ENCODE assay signal across 8 mouse cellular contexts in the genomic region with DNA sequence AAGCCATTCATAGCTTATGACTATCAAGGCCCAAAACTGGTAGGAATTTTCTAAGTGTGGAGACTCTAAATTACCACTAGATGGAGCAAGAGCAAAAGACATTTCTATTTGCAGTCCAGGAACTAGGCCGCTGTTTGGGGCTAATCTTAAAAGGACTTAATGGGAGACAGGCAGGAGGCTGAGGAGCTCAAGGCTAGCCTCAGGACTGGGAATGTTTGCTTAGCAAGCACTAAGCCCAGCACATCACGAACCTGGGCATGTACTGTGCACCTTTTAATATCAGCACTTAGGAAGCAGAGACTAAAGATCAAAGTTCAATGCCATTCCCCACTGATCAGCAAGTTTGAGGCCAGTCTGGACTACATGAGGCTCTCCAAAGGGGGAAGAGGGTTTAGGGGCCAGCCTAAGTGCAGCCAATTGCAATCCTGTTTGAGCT. TPM values are rescaled to one million over a fixed set of nuclear protein-coding genes. Genes with fewer than 3 reads are reported as not detected.
A peak's percentile ranks its signal among the peaks of the same experiment; 100 is the strongest.
DNase-seq lines count a peak whose midpoint lies in the region; ATAC-seq and TF ChIP-seq lines count a peak whose summit lies in the region.

No protein-coding gene starts in this region.

- no peak overlapping the region; the same call in 1 of the 2 replicates for H3K27ac ChIP-seq in heart, adult 2 months
- no peak overlapping the region for H3K27ac ChIP-seq in heart, embryonic 10.5 days
- no peak overlapping the region for H3K27ac ChIP-seq in forebrain, embryonic 14.5 days (ENCODE audit: low read depth, low read length)
- no peak overlapping the region for H3K27ac ChIP-seq in kidney, postnatal 0 days
- H3K27ac ChIP-seq in stomach, postnatal 0 days (replicated peaks) = no peak overlapping the region

- no peak for TF ChIP-seq POLR2A in heart, adult 2 months (IDR thresholded peaks at IDR 0.05; ENCODE audit: insufficient read depth, low read depth, low read length)

- H3K79me2 ChIP-seq in heart, adult 2 months (replicated peaks; ENCODE audit: control insufficient read depth, insufficient read depth, low read length) = no peaks in the 10 kb centered on the region

- H3K4me2 ChIP-seq in forebrain, embryonic 14.5 days (ENCODE audit: low read length) = no peak overlapping the region
- no peak overlapping the region for H3K4me2 ChIP-seq in kidney, postnatal 0 days (ENCODE audit: low read length)
- no peak overlapping the region for H3K4me2 ChIP-seq in stomach, postnatal 0 days (replicated peaks; ENCODE audit: low read depth)

- peak; percentile 97 for TF ChIP-seq CTCF in heart, adult 2 months (IDR thresholded peaks at IDR 0.05)
- peak; percentile 86 for TF ChIP-seq CTCF in kidney, postnatal 0 days (IDR thresholded peaks at IDR 0.05; ENCODE audit: low read depth)
- peak; percentile 89 for TF ChIP-seq CTCF in stomach, postnatal 0 days (IDR thresholded peaks at IDR 0.05; ENCODE audit: low read depth)

- peak; percentile 45 for ATAC-seq in forebrain, embryonic 14.5 days
- ATAC-seq in kidney, postnatal 0 days (replicated peaks; ENCODE audit: low FRiP score, low read depth) = peak; percentile 78
- peak; percentile 72 for ATAC-seq in stomach, postnatal 0 days (ENCODE audit: low FRiP score, low TSS enrichment)

- no peak overlapping the region for H3K4me3 ChIP-seq in heart, adult 2 months
- H3K4me3 ChIP-seq in heart, embryonic 10.5 days = no peak overlapping the region
- no peak overlapping the region for H3K4me3 ChIP-seq in forebrain, embryonic 14.5 days (ENCODE audit: low read depth, low read length)
- no peak overlapping the region for H3K4me3 ChIP-seq in kidney, postnatal 0 days (replicated peaks; ENCODE audit: low read depth, low read length)
- H3K4me3 ChIP-seq in megakaryocyte, embryonic 14.5 days (replicated peaks) = peak overlapping the region; percentile 29
- H3K4me3 ChIP-seq in stomach, postnatal 0 days (ENCODE audit: low read depth, low read length) = no peak overlapping the region

- peaks cover 3% of the 10 kb centered on the region for H3K4me1 ChIP-seq in heart, adult 2 months (ENCODE audit: control insufficient read depth, insufficient read depth, low read length)
- H3K4me1 ChIP-seq in heart, embryonic 10.5 days = peaks cover 3% of the 10 kb centered on the region; the same call in 1 of the 2 replicates
- H3K4me1 ChIP-seq in forebrain, embryonic 14.5 days (ENCODE audit: control insufficient read depth, insufficient read depth, low read length) = 0 out of 2 replicates have a peak, but pooled peaks cover 2% of the 10 kb centered on the region
- no peaks in the 10 kb centered on the region for H3K4me1 ChIP-seq in kidney, postnatal 0 days (replicated peaks; ENCODE audit: insufficient read depth, low read length)
- H3K4me1 ChIP-seq in megakaryocyte, embryonic 14.5 days = peaks cover 21% of the 10 kb centered on the region
- no peaks in the 10 kb centered on the region for H3K4me1 ChIP-seq in stomach, postnatal 0 days (replicated peaks; ENCODE audit: control insufficient read depth, insufficient read depth)

- intact Hi-C loops in heart, adult 2 months (cut with DNase I) = loop anchor here (1.0 to 10.0 kb wide), 3 partner anchors 105 to 542 kb away; a partner anchor contains a TSS

- DNase-seq in heart, adult 2 months = peak in 1 of 2 experiments; percentile 15
- no peak for DNase-seq in heart, embryonic 10.5 days (ENCODE audit: low spot score)
- DNase-seq in MN1 (ENCODE audit: low spot score) = peak; percentile 85
- peak; percentile 90 for DNase-seq in forebrain, embryonic 14.5 days (ENCODE audit: low spot score)
- DNase-seq in kidney, postnatal 0 days (ENCODE audit: low spot score) = peak; percentile 95
- peak; percentile 35 for DNase-seq in stomach, postnatal 0 days (ENCODE audit: low spot score)
- DNase-seq in frontal cortex, postnatal 25 days (ENCODE audit: low spot score in 2 of 2) = no peak

- H3K9ac ChIP-seq in heart, adult 2 months (ENCODE audit: low read depth, low read length) = peak overlapping the region; percentile 18; the same call in 1 of the 2 replicates
- H3K9ac ChIP-seq in forebrain, embryonic 14.5 days (ENCODE audit: low read length) = no peak overlapping the region
- no peak overlapping the region for H3K9ac ChIP-seq in kidney, postnatal 0 days (ENCODE audit: low read depth, low read length)
- H3K9ac ChIP-seq in stomach, postnatal 0 days (ENCODE audit: low read length) = no peak overlapping the region

- H3K27me3 ChIP-seq in heart, adult 2 months (ENCODE audit: control insufficient read depth, insufficient read depth, low read length) = no peaks in the 10 kb centered on the region
- H3K27me3 ChIP-seq in heart, embryonic 10.5 days (ENCODE audit: insufficient read depth, poor library complexity, severe bottlenecking) = peaks cover 8% of the 10 kb centered on the region; the same call in 1 of the 2 replicates
- no peaks in the 10 kb centered on the region for H3K27me3 ChIP-seq in forebrain, embryonic 14.5 days (replicated peaks; ENCODE audit: control insufficient read depth, insufficient read depth, low read length)
- H3K27me3 ChIP-seq in kidney, postnatal 0 days (ENCODE audit: insufficient read depth, low read length) = no peaks in the 10 kb centered on the region
- no peaks in the 10 kb centered on the region for H3K27me3 ChIP-seq in megakaryocyte, embryonic 14.5 days (replicated peaks)
- no peaks in the 10 kb centered on the region for H3K27me3 ChIP-seq in stomach, postnatal 0 days (ENCODE audit: control insufficient read depth, insufficient read depth, low read length)

- no peak for TF ChIP-seq EP300 in heart, adult 2 months (IDR thresholded peaks at IDR 0.05; ENCODE audit: insufficient read depth, low read depth, low read length)
- no peak for TF ChIP-seq EP300 in stomach, postnatal 0 days (optimal IDR thresholded peaks at IDR 0.05)

- no peaks in the 10 kb centered on the region for H3K36me3 ChIP-seq in heart, adult 2 months (ENCODE audit: control insufficient read depth, insufficient read depth, low read length)
- H3K36me3 ChIP-seq in heart, embryonic 10.5 days = no peaks in the 10 kb centered on the region
- H3K36me3 ChIP-seq in forebrain, embryonic 14.5 days (ENCODE audit: control insufficient read depth, insufficient read depth, low read length) = no peaks in the 10 kb centered on the region
- no peaks in the 10 kb centered on the region for H3K36me3 ChIP-seq in kidney, postnatal 0 days (ENCODE audit: insufficient read depth, low read length)
- no peaks in the 10 kb centered on the region for H3K36me3 ChIP-seq in megakaryocyte, embryonic 14.5 days (replicated peaks; ENCODE audit: low read length)
- H3K36me3 ChIP-seq in stomach, postnatal 0 days (ENCODE audit: control insufficient read depth, insufficient read depth, low read length) = no peaks in the 10 kb centered on the region

- no peaks in the 10 kb centered on the region for H3K9me3 ChIP-seq in heart, embryonic 10.5 days
- H3K9me3 ChIP-seq in forebrain, embryonic 14.5 days (replicated peaks; ENCODE audit: control insufficient read depth, low read length) = no peaks in the 10 kb centered on the region
- no peaks in the 10 kb centered on the region for H3K9me3 ChIP-seq in kidney, postnatal 0 days (replicated peaks; ENCODE audit: low read length)
- H3K9me3 ChIP-seq in megakaryocyte, embryonic 14.5 days = no peaks in the 10 kb centered on the region
- no peaks in the 10 kb centered on the region for H3K9me3 ChIP-seq in stomach, postnatal 0 days (ENCODE audit: control insufficient read depth, low read length)

- WGBS in heart, adult 2 months = 0% methylated on average over 2 of the region's 2 CpGs
- WGBS in heart, embryonic 10.5 days = 1% methylated on average over 2 of the region's 2 CpGs
- WGBS in forebrain, embryonic 14.5 days = 1% methylated on average over 2 of the region's 2 CpGs
- WGBS in kidney, postnatal 0 days = 3% methylated on average over 2 of the region's 2 CpGs
- 0% methylated on average over 2 of the region's 2 CpGs for WGBS in stomach, postnatal 0 days

RNA-seq across cellular contexts. Expression of a gene that starts 7.3 kb away (rescaled TPM):
- total RNA-seq in heart, adult 2 months (2021) = not detected
- polyA plus RNA-seq in heart, adult 2 months (2012; rRNA removed) = not detected in 2 replicates
- polyA plus RNA-seq in heart, embryonic 10.5 days (2016; fragmentation: Nextera tagmentation; extraction: Ambion mirVana) = 0.07 TPM in 1 of 2 replicates, not detected in the other
- 0.17 and 0.25 TPM in 2 replicates for polyA plus RNA-seq in forebrain, embryonic 14.5 days (2014; fragmentation: Nextera tagmentation; extraction: Ambion mirVana)
- polyA plus RNA-seq in kidney, postnatal 0 days (2015; fragmentation: Nextera tagmentation; extraction: Ambion mirVana) = not detected in 2 replicates
- polyA plus RNA-seq in megakaryocyte, embryonic 14.5 days (2012; ENCODE audit: insufficient read depth, low replicate concordance) = not detected in 2 replicates
- not detected in 2 replicates for polyA plus RNA-seq in stomach, postnatal 0 days (2015; fragmentation: Nextera tagmentation; extraction: Ambion mirVana)

RNA-seq across cellular contexts. Expression of a gene that starts 9.4 kb away (rescaled TPM):
- total RNA-seq in heart, adult 2 months (2021) = 10 to 100 TPM; 13.2 to 13.4 TPM
- 7.3 and 10.0 TPM in 2 replicates for polyA plus RNA-seq in heart, adult 2 months (2012; rRNA removed)
- 24.9 and 25.6 TPM in 2 replicates for polyA plus RNA-seq in heart, embryonic 10.5 days (2016; fragmentation: Nextera tagmentation; extraction: Ambion mirVana)
- 35.4 and 40.8 TPM in 2 replicates for polyA plus RNA-seq in forebrain, embryonic 14.5 days (2014; fragmentation: Nextera tagmentation; extraction: Ambion mirVana)
- polyA plus RNA-seq in kidney, postnatal 0 days (2015; fragmentation: Nextera tagmentation; extraction: Ambion mirVana) = 28.7 and 30.8 TPM in 2 replicates
- polyA plus RNA-seq in megakaryocyte, embryonic 14.5 days (2012; ENCODE audit: insufficient read depth, low replicate concordance) = 0.15 and 0.45 TPM in 2 replicates
- 11.2 and 12.0 TPM in 2 replicates for polyA plus RNA-seq in stomach, postnatal 0 days (2015; fragmentation: Nextera tagmentation; extraction: Ambion mirVana)

RNA-seq across cellular contexts. Expression of a gene that starts 44.6 kb away (rescaled TPM):
- 10 to 100 TPM; 12.5 to 18.6 TPM for total RNA-seq in heart, adult 2 months (2021)
- polyA plus RNA-seq in heart, adult 2 months (2012; rRNA removed) = 5.2 and 11.9 TPM in 2 replicates
- polyA plus RNA-seq in heart, embryonic 10.5 days (2016; fragmentation: Nextera tagmentation; extraction: Ambion mirVana) = 28.4 and 40.3 TPM in 2 replicates
- 3.2 and 4.0 TPM in 2 replicates for polyA plus RNA-seq in forebrain, embryonic 14.5 days (2014; fragmentation: Nextera tagmentation; extraction: Ambion mirVana)
- 54.7 and 58.1 TPM in 2 replicates for polyA plus RNA-seq in kidney, postnatal 0 days (2015; fragmentation: Nextera tagmentation; extraction: Ambion mirVana)
- not detected in 2 replicates for polyA plus RNA-seq in megakaryocyte, embryonic 14.5 days (2012; ENCODE audit: insufficient read depth, low replicate concordance)
- polyA plus RNA-seq in stomach, postnatal 0 days (2015; fragmentation: Nextera tagmentation; extraction: Ambion mirVana) = 25.7 and 27.9 TPM in 2 replicates

RNA-seq across cellular contexts. Expression of a gene that starts 51.9 kb away (rescaled TPM):
- not detected for total RNA-seq in heart, adult 2 months (2021)
- polyA plus RNA-seq in heart, adult 2 months (2012; rRNA removed) = not detected in 2 replicates
- polyA plus RNA-seq in heart, embryonic 10.5 days (2016; fragmentation: Nextera tagmentation; extraction: Ambion mirVana) = not detected in 2 replicates
- polyA plus RNA-seq in forebrain, embryonic 14.5 days (2014; fragmentation: Nextera tagmentation; extraction: Ambion mirVana) = not detected in 2 replicates
- polyA plus RNA-seq in kidney, postnatal 0 days (2015; fragmentation: Nextera tagmentation; extraction: Ambion mirVana) = 0.46 and 0.54 TPM in 2 replicates
- polyA plus RNA-seq in megakaryocyte, embryonic 14.5 days (2012; ENCODE audit: insufficient read depth, low replicate concordance) = not detected in 2 replicates
- polyA plus RNA-seq in stomach, postnatal 0 days (2015; fragmentation: Nextera tagmentation; extraction: Ambion mirVana) = 0.10 TPM in 1 of 2 replicates, not detected in the other

RNA-seq across cellular contexts. Expression of a gene that starts 55.2 kb away (rescaled TPM):
- total RNA-seq in heart, adult 2 months (2021) = not detected
- 0.06 TPM in 1 of 2 replicates, not detected in the other for polyA plus RNA-seq in heart, adult 2 months (2012; rRNA removed)
- polyA plus RNA-seq in heart, embryonic 10.5 days (2016; fragmentation: Nextera tagmentation; extraction: Ambion mirVana) = 1.1 and 1.5 TPM in 2 replicates
- 1.3 and 1.6 TPM in 2 replicates for polyA plus RNA-seq in forebrain, embryonic 14.5 days (2014; fragmentation: Nextera tagmentation; extraction: Ambion mirVana)
- 2.8 and 3.6 TPM in 2 replicates for polyA plus RNA-seq in kidney, postnatal 0 days (2015; fragmentation: Nextera tagmentation; extraction: Ambion mirVana)
- not detected in 2 replicates for polyA plus RNA-seq in megakaryocyte, embryonic 14.5 days (2012; ENCODE audit: insufficient read depth, low replicate concordance)
- 0.15 and 0.23 TPM in 2 replicates for polyA plus RNA-seq in stomach, postnatal 0 days (2015; fragmentation: Nextera tagmentation; extraction: Ambion mirVana)

Comparison
In these comparisons a context has a peak if more than half of its experiments do, and no peak if none do; other contexts are left out.
1. DNase-seq: peak in MN1 (single experiment), forebrain, embryonic 14.5 days (single experiment), kidney, postnatal 0 days (single experiment) and stomach, postnatal 0 days (single experiment); none in heart, embryonic 10.5 days (single experiment) and frontal cortex, postnatal 25 days (0 of 2).
2. Peak in every context shown above with its lines, with median percentiles within 50 percentile points of each other: CTCF ChIP-seq and ATAC-seq.